Comparison of ENCODE assay signal across 8 mouse cellular contexts in genomic region chr15:96283920-96284431, GRCm38 (mm10). TPM values are rescaled to one million over a fixed set of nuclear protein-coding genes. Genes with fewer than 3 reads are reported as not detected.
DNase-seq lines count a peak whose midpoint lies in the region; ATAC-seq and TF ChIP-seq lines count a peak whose summit lies in the region.

No protein-coding gene starts in this region.

- H3K36me3 ChIP-seq in liver, adult 2 months (ENCODE audit: control insufficient read depth, insufficient read depth, low read length): peaks cover under 1% of the 10 kb centered on the region; the same call in 1 of the 2 replicates
- peaks cover 11% of the 10 kb centered on the region for H3K36me3 ChIP-seq in myocyte (ENCODE audit: control insufficient read depth, insufficient read depth)

- TF ChIP-seq POLR2A in liver, adult 2 months (IDR thresholded peaks at IDR 0.05; ENCODE audit: extremely low read depth, insufficient read depth, low read length): no peak
- peak; percentile 64 for TF ChIP-seq POLR2A in myocyte (IDR thresholded peaks at IDR 0.05; ENCODE audit: insufficient read length, low read depth)

- peak overlapping the region; percentile 76 for H3K4me2 ChIP-seq in myocyte (ENCODE audit: low read depth)

- WGBS in liver, adult 2 months: 14% methylated on average over 11 of the region's 11 CpGs

- peak overlapping the region; percentile 1; the same call in 1 of the 2 replicates for H3K27ac ChIP-seq in liver, adult 2 months (replicated peaks; ENCODE audit: insufficient read depth, low read depth, low read length)

- TF ChIP-seq CTCF in liver, adult 2 months (IDR thresholded peaks at IDR 0.05; ENCODE audit: low read depth, low read length): no peak

- DNase-seq in urinary bladder, postnatal 14 days (ENCODE audit: low spot score): peak; percentile 24
- DNase-seq in urinary bladder, postnatal 4 days (ENCODE audit: low spot score in 2 of 2): no peak
- DNase-seq in cerebellum, postnatal 36 days: peak; percentile 32 to 53
- DNase-seq in kidney, adult 11 months: peak; percentile 49
- DNase-seq in liver, adult 2 months (ENCODE audit: extremely low read depth, low read depth, low spot score): peak; percentile 40
- DNase-seq in thymus, postnatal 10 days (ENCODE audit: low spot score in 2 of 2): peak; percentile 37 to 69

- peak; percentile 10; the same call in 1 of the 2 replicates for ATAC-seq in granulocyte monocyte progenitor cell, adult 5-6 weeks (replicated peaks; ENCODE audit: poor library complexity, severe bottlenecking)

- H3K4me3 ChIP-seq in liver, adult 2 months (ENCODE audit: insufficient read depth, low read depth, low read length): peak overlapping the region; percentile 40
- peak overlapping the region; percentile 73 for H3K4me3 ChIP-seq in myocyte

- no peaks in the 10 kb centered on the region for H3K27me3 ChIP-seq in liver, adult 2 months (ENCODE audit: control insufficient read depth, insufficient read depth, low read length)
- H3K27me3 ChIP-seq in myocyte (ENCODE audit: control insufficient read depth, insufficient read depth, insufficient read length): no peaks in the 10 kb centered on the region

- peaks cover 16% of the 10 kb centered on the region for H3K4me1 ChIP-seq in liver, adult 2 months (ENCODE audit: control insufficient read depth, insufficient read depth, low read length)

- H3K79me2 ChIP-seq in liver, adult 2 months (ENCODE audit: control insufficient read depth, insufficient read depth, low read length): peaks cover 16% of the 10 kb centered on the region; the same call in 1 of the 2 replicates
- peaks cover 66% of the 10 kb centered on the region for H3K79me2 ChIP-seq in myocyte (ENCODE audit: control insufficient read depth, insufficient read depth)

- H3K9ac ChIP-seq in liver, adult 2 months (ENCODE audit: low read depth, low read length): peak overlapping the region; percentile 6; the same call in 1 of the 2 replicates

- H3ac ChIP-seq in myocyte (ENCODE audit: control insufficient read depth, insufficient read length): peak overlapping the region; percentile 87

TF ChIP-seq in myocyte, 11 proteins besides CTCF, POLR2A, EP300 and RAD21:
- no peak for TF ChIP-seq REST (IDR thresholded peaks at IDR 0.05; ENCODE audit: insufficient read depth, insufficient read length)
- TF ChIP-seq USF1 (IDR thresholded peaks at IDR 0.05; ENCODE audit: low read depth): no peak
- TF ChIP-seq MAX (IDR thresholded peaks at IDR 0.05; ENCODE audit: low read depth): no peak
- TF ChIP-seq SRF (IDR thresholded peaks at IDR 0.05; ENCODE audit: control insufficient read depth, insufficient read length, low read depth): no peak
- TF ChIP-seq POLR2AphosphoS2 (IDR thresholded peaks at IDR 0.05; ENCODE audit: insufficient read length, low read depth): peak; percentile 83
- TF ChIP-seq CEBPB (IDR thresholded peaks at IDR 0.05; ENCODE audit: insufficient read depth, poor library complexity, severe bottlenecking): no peak
- no peak for TF ChIP-seq E2F4 (IDR thresholded peaks at IDR 0.05; ENCODE audit: insufficient read depth)
- no peak for TF ChIP-seq TCF3 (IDR thresholded peaks at IDR 0.05; ENCODE audit: insufficient read length, low read depth)
- peak; percentile 10 for TF ChIP-seq TCF12 (IDR thresholded peaks at IDR 0.05; ENCODE audit: insufficient read depth, poor library complexity, severe bottlenecking)
- TF ChIP-seq MYOG (IDR thresholded peaks at IDR 0.05; ENCODE audit: control insufficient read depth in 1 of 3, insufficient read depth in 1 of 3, insufficient read length in 2 of 3, low read depth in 2 of 3): peak in 2 of 3 experiments; percentile 29 to 74
- TF ChIP-seq MYOD1 (IDR thresholded peaks at IDR 0.05; ENCODE audit: control insufficient read depth in 1 of 3, insufficient read length in 2 of 3, low read depth in 2 of 3): peak in 2 of 3 experiments; percentile 60 to 71

RNA-seq across cellular contexts. Expression of gene Arid2, which starts 3.3 kb away (rescaled TPM):
- 41.7 and 64.9 TPM in 2 replicates for total RNA-seq in granulocyte monocyte progenitor cell, adult 5-6 weeks (2014; fragmentation: Nextera tagmentation)
- 33.8 and 38.6 TPM in 2 replicates for total RNA-seq in granulocyte monocyte progenitor cell, adult 5-6 weeks (2017)
- 10.4 and 12.6 TPM in 2 replicates for total RNA-seq in liver, adult 2 months (2014; rRNA removed)
- polyA plus RNA-seq in liver, adult 2 months (2012; rRNA removed): 4.1 and 4.8 TPM in 2 replicates
- polyA plus RNA-seq in myocyte (2012; fragmentation: generic; extraction: Trizol): 9.3 TPM

Comparison
In these comparisons a context has a peak if more than half of its experiments do, and no peak if none do; other contexts are left out.
1. DNase-seq: peak in urinary bladder, postnatal 14 days (single experiment), cerebellum, postnatal 36 days (2 of 2), kidney, adult 11 months (single experiment), liver, adult 2 months (single experiment) and thymus, postnatal 10 days (2 of 2); none in urinary bladder, postnatal 4 days (0 of 2).